8 mouse cellular contexts compared by ENCODE assay signal in the genomic region with DNA sequence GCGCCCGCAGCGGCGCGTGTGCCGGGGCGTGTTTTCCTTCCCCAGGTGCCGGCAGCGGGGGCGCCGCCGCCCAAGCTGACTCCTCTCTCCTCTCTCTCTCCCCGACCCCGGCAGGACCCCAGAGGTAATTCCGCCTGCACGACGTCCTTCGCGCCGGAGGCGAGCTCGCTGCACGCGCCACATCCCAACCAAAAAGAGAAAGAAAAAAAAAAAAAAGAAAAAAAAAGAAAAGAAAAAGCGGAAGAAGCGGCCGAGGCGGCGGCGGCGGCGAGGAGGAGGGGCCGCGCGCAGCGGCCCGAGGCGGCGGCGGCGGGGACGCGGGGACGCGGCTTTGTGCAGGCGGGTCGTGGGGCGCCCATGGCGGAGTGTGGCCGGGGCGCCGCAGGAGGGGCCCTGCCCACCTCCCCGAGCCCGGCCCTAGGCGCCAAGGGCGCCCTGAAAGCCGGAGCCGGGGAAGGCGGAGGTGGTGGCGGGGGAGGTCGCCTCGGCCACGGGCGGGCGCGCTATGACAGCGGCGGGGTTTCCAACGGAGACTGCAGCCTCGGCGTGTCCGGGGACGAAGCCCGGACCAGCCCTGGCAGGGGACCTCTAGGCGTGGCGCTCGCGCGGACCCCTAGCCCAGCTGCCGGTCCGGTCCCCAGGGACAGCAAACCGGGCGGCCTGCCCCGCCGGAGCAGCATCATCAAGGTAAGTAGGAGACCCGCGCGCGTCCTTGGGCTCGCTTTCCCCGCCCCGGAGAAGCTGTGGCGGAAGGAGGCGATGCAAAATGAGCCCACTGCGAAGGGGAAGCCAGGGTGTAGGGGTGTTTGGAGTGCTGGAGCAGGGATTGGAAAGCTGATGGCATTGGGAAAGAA. TPM values are rescaled to one million over a fixed set of nuclear protein-coding genes. Genes with fewer than 3 reads are reported as not detected.
DNase-seq lines count a peak whose midpoint lies in the region; ATAC-seq and TF ChIP-seq lines count a peak whose summit lies in the region.

Gene Plcl2 (plus strand): TSS at position 153 of the 854 bp plus-strand sequence.

- peak; percentile 73 for ATAC-seq in hindbrain, embryonic 14.5 days (ENCODE audit: low FRiP score)

- H3K4me2 ChIP-seq in hindbrain, embryonic 14.5 days (replicated peaks): peak within 1 kb of the TSS; percentile 72

- WGBS in hindbrain, embryonic 14.5 days: 0% methylated on average over 64 of the region's 95 CpGs
- under 1% methylated on average over 64 of the region's 95 CpGs for WGBS in macrophage (ENCODE audit: missing documents)

- peak within 1 kb of the TSS; percentile 95 for H3K27ac ChIP-seq in hindbrain, embryonic 14.5 days
- H3K27ac ChIP-seq in left cerebral cortex, adult 2 months: peak within 1 kb of the TSS; percentile 92
- H3K27ac ChIP-seq in macrophage: peak within 1 kb of the TSS; percentile 87

- intact Hi-C loops in left cerebral cortex, adult 2 months (cut with DNase I): loop anchor here (1.0 to 5.0 kb wide), 5 partner anchors 101 to 268 kb away; partner anchors contain the start of gene Dazl

- H3K27me3 ChIP-seq in hindbrain, embryonic 14.5 days (ENCODE audit: control insufficient read depth, insufficient read depth, low read length): no peaks in the 10 kb centered on the region

- peak within 1 kb of the TSS; percentile 97 for H3K4me3 ChIP-seq in hindbrain, embryonic 14.5 days (replicated peaks; ENCODE audit: low read length)
- peak within 1 kb of the TSS; percentile 61 for H3K4me3 ChIP-seq in left cerebral cortex, adult 2 months
- H3K4me3 ChIP-seq in macrophage (ENCODE audit: inconsistent target): peak within 1 kb of the TSS; percentile 88

- peaks cover 48% of the 10 kb centered on the region for H3K79me2 ChIP-seq in macrophage (ENCODE audit: inconsistent target)

- TF ChIP-seq CTCF in left cerebral cortex, adult 2 months (IDR thresholded peaks at IDR 0.05): no peak

- peaks cover 27% of the 10 kb centered on the region for H3K4me1 ChIP-seq in hindbrain, embryonic 14.5 days (replicated peaks; ENCODE audit: control insufficient read depth, insufficient read depth, low read length)

- DNase-seq in T-cell, adult 2 months (ENCODE audit: low spot score): peak; percentile 71
- DNase-seq in cerebellum, postnatal 25 days: peak; percentile 76 to 83
- DNase-seq in frontal cortex, postnatal 25 days (ENCODE audit: low spot score in 2 of 2): peak; percentile 27 to 38
- peak; percentile 62 for DNase-seq in hindbrain, embryonic 14.5 days (ENCODE audit: low spot score)
- DNase-seq in left cerebral cortex, adult 2 months (ENCODE audit: extremely low spot score in 1 of 2, low spot score in 2 of 2): peak; percentile 62 to 67
- DNase-seq in retina, postnatal 1 day: peak; percentile 74
- peak; percentile 85 for DNase-seq in thymus, postnatal 4 days

- peak within 1 kb of the TSS; percentile 97 for H3K9ac ChIP-seq in hindbrain, embryonic 14.5 days

- H3K9me3 ChIP-seq in hindbrain, embryonic 14.5 days (ENCODE audit: control insufficient read depth, low read length): no peaks in the 10 kb centered on the region

- H3K36me3 ChIP-seq in hindbrain, embryonic 14.5 days (replicated peaks; ENCODE audit: control insufficient read depth, insufficient read depth): no peaks in the 10 kb centered on the region
- no peaks in the 10 kb centered on the region for H3K36me3 ChIP-seq in macrophage (ENCODE audit: inconsistent target)

RNA-seq across cellular contexts. Expression of gene Plcl2, which starts in this region (rescaled TPM):
- 14.6 and 17.5 TPM in 2 replicates for polyA plus RNA-seq in hindbrain, embryonic 14.5 days (2014; fragmentation: Nextera tagmentation; extraction: Ambion mirVana)
- total RNA-seq in left cerebral cortex, adult 2 months (2021): 10 to 100 TPM; 90.8 to 94.5 TPM
- 100 to 1,000 TPM; 151 to 508 (median 239) TPM for total RNA-seq in macrophage (2018; cell fraction: chromatin; rRNA removed)
- 10 to 100 TPM; 48.8 to 87.2 (median 65.6) TPM for total RNA-seq in macrophage (2018; cell fraction: cytosol; rRNA removed)
- total RNA-seq in macrophage (2018; cell fraction: nucleus; rRNA removed): 100 to 1,000 TPM in 25 of 26 experiments, 10 to 100 TPM in 1; 92.1 to 348 (median 202) TPM
- 22.4 to 54.9 TPM (median 47.7 TPM) in 3 replicates for polyA plus RNA-seq in macrophage (2018)

Comparison
In these comparisons a context has a peak if more than half of its experiments do, and no peak if none do; other contexts are left out.
1. Peak in every context shown above with its lines: DNase-seq, ATAC-seq, H3K4me3 ChIP-seq and H3K27ac ChIP-seq.
2. DNase-seq: peak in every context shown above with its lines; median percentile 85 in thymus, postnatal 4 days; 80 in cerebellum, postnatal 25 days; 74 in retina, postnatal 1 day; 71 in T-cell, adult 2 months; 64 in left cerebral cortex, adult 2 months; 62 in hindbrain, embryonic 14.5 days; 32 in frontal cortex, postnatal 25 days.